Comparison of ENCODE assay signal across 12 mouse cellular contexts in genomic region chr15:38594095-38594494, GRCm38 (mm10).
DNase-seq lines count a peak whose midpoint lies in the region; ATAC-seq and TF ChIP-seq lines count a peak whose summit lies in the region.
"Had no signal": no experiment of that assay in that cellular context is flagged by ENCODE, and none has a peak within 500 bp of the region (broad histone marks: within the 10 kb centered on the region; RNA-seq: fewer than 3 reads in every experiment).

No protein-coding gene starts in this region.

- H3K27ac ChIP-seq in midbrain, postnatal 0 days (ENCODE audit: low read depth, low read length), result no peak overlapping the region
- H3K27ac ChIP-seq in midbrain, embryonic 13.5 days, result no peak overlapping the region
- no peak overlapping the region for H3K27ac ChIP-seq in forebrain, postnatal 0 days (ENCODE audit: low read depth, low read length)
- H3K27ac ChIP-seq: forebrain, embryonic 15.5 days; midbrain, embryonic 12.5 days had no signal

- intact Hi-C loops in left cerebral cortex, postnatal 36 days (cut with DNase I), result no loop called here

- no peaks in the 10 kb centered on the region for H3K27me3 ChIP-seq in midbrain, postnatal 0 days (ENCODE audit: insufficient read depth, low read length)
- no peaks in the 10 kb centered on the region for H3K27me3 ChIP-seq in midbrain, embryonic 13.5 days
- H3K27me3 ChIP-seq in forebrain, postnatal 0 days (ENCODE audit: insufficient read depth, low read length), result no peaks in the 10 kb centered on the region
- H3K27me3 ChIP-seq: forebrain, embryonic 15.5 days; midbrain, embryonic 12.5 days had no signal

- no peaks in the 10 kb centered on the region for H3K36me3 ChIP-seq in midbrain, postnatal 0 days (ENCODE audit: insufficient read depth, low read length)
- no peaks in the 10 kb centered on the region for H3K36me3 ChIP-seq in midbrain, embryonic 13.5 days
- no peaks in the 10 kb centered on the region for H3K36me3 ChIP-seq in forebrain, postnatal 0 days (ENCODE audit: insufficient read depth)
- H3K36me3 ChIP-seq: forebrain, embryonic 15.5 days; midbrain, embryonic 12.5 days had no signal

- TF ChIP-seq CTCF in midbrain, postnatal 0 days (IDR thresholded peaks at IDR 0.05), result no peak
- TF ChIP-seq CTCF in forebrain, postnatal 0 days (IDR thresholded peaks at IDR 0.05; ENCODE audit: low read depth), result no peak

- no peaks in the 10 kb centered on the region for H3K4me1 ChIP-seq in midbrain, postnatal 0 days (ENCODE audit: insufficient read depth, low read length)
- H3K4me1 ChIP-seq in midbrain, embryonic 13.5 days (replicated peaks), result no peaks in the 10 kb centered on the region
- no peaks in the 10 kb centered on the region for H3K4me1 ChIP-seq in forebrain, postnatal 0 days (ENCODE audit: insufficient read depth)
- H3K4me1 ChIP-seq: forebrain, embryonic 15.5 days; midbrain, embryonic 12.5 days had no signal

- peak; percentile 26 for DNase-seq in midbrain, postnatal 0 days (ENCODE audit: low spot score)
- DNase-seq in heart, adult 9 months (ENCODE audit: low spot score in 2 of 2), result peak; percentile 77 to 84
- peak; percentile 67 for DNase-seq in kidney, postnatal 14 days
- peak; percentile 66 for DNase-seq in skeletal muscle tissue, adult 2 months (ENCODE audit: low read depth, low spot score)
- DNase-seq in forebrain, postnatal 0 days, result no peak
- no peak for DNase-seq in left cerebral cortex, postnatal 36 days (ENCODE audit: low spot score in 2 of 2)
- no peak for DNase-seq in urinary bladder, postnatal 14 days (ENCODE audit: low spot score)
- DNase-seq: right cerebral cortex, postnatal 25 days; thymus, postnatal 4 days had no signal

- H3K9me3 ChIP-seq in midbrain, postnatal 0 days (ENCODE audit: low read length), result no peaks in the 10 kb centered on the region
- H3K9me3 ChIP-seq in midbrain, embryonic 13.5 days, result no peaks in the 10 kb centered on the region
- H3K9me3 ChIP-seq in forebrain, postnatal 0 days (ENCODE audit: low read length), result no peaks in the 10 kb centered on the region
- H3K9me3 ChIP-seq: forebrain, embryonic 15.5 days; midbrain, embryonic 12.5 days had no signal

- H3K9ac ChIP-seq in midbrain, postnatal 0 days (replicated peaks; ENCODE audit: low read length, poor library complexity, severe bottlenecking), result no peak overlapping the region
- no peak overlapping the region for H3K9ac ChIP-seq in midbrain, embryonic 13.5 days (replicated peaks)
- H3K9ac ChIP-seq in forebrain, postnatal 0 days, result no peak overlapping the region
- H3K9ac ChIP-seq: forebrain, embryonic 15.5 days; midbrain, embryonic 12.5 days had no signal

- no peak overlapping the region for H3K4me3 ChIP-seq in midbrain, postnatal 0 days (ENCODE audit: low read depth, low read length)
- H3K4me3 ChIP-seq in midbrain, embryonic 13.5 days (replicated peaks), result no peak overlapping the region
- H3K4me3 ChIP-seq in forebrain, postnatal 0 days (ENCODE audit: low read depth, low read length), result no peak overlapping the region
- H3K4me3 ChIP-seq: forebrain, embryonic 15.5 days; midbrain, embryonic 12.5 days had no signal

- no peak overlapping the region for H3K4me2 ChIP-seq in midbrain, postnatal 0 days (ENCODE audit: low read depth, low read length, poor library complexity, severe bottlenecking)
- no peak overlapping the region for H3K4me2 ChIP-seq in midbrain, embryonic 13.5 days (replicated peaks)
- H3K4me2 ChIP-seq in forebrain, postnatal 0 days (ENCODE audit: low read depth), result no peak overlapping the region
- H3K4me2 ChIP-seq: forebrain, embryonic 15.5 days; midbrain, embryonic 12.5 days had no signal

- 86% methylated on average over 11 of the region's 11 CpGs for WGBS in midbrain, postnatal 0 days
- WGBS in midbrain, embryonic 13.5 days, result 88% methylated on average over 11 of the region's 11 CpGs
- 88% methylated on average over 11 of the region's 11 CpGs for WGBS in forebrain, postnatal 0 days

- no peak for ATAC-seq in midbrain, postnatal 0 days (ENCODE audit: low FRiP score)
- no peak for ATAC-seq in midbrain, embryonic 13.5 days
- no peak for ATAC-seq in forebrain, postnatal 0 days
- ATAC-seq: forebrain, embryonic 15.5 days had no signal

Comparison
In these comparisons a context has a peak if more than half of its experiments do, and no peak if none do; other contexts are left out.
1. DNase-seq: peak in midbrain, postnatal 0 days (single experiment), heart, adult 9 months (2 of 2), kidney, postnatal 14 days (single experiment) and skeletal muscle tissue, adult 2 months (single experiment); none in forebrain, postnatal 0 days (single experiment), left cerebral cortex, postnatal 36 days (0 of 2) and urinary bladder, postnatal 14 days (single experiment).